Mouse (Mus musculus) CH12.LX (cell line): ENCODE data around the gene Actl7a. TPM values are rescaled to one million over a fixed set of nuclear protein-coding genes. Genes with fewer than 3 reads are reported as not detected.
A peak's percentile ranks its signal among the peaks of the same experiment; 100 is the strongest.

Experiments used
- DNase-seq: peaks from one replicate; pipeline ENCODE4 v3.0.0-alpha.2; 2013; ENCODE audit errors: extremely low read depth
- H3K27ac ChIP-seq: 2 replicates; pipeline ENCODE4 v1.5.1; 2012; ENCODE audit warnings: low read depth, mild to moderate bottlenecking, control low read depth, moderate library complexity; ENCODE audit not compliant: insufficient read depth
- H3K27me3 ChIP-seq: replicated peaks from 2 replicates; pipeline ENCODE3; 2012; ENCODE audit warnings: inconsistent platforms
- H3K36me3 ChIP-seq, 2 experiments: replicated peaks in 1 of 2; 2 replicates each; pipeline versions ENCODE3 to v1.6.1; 2012; ENCODE audit warnings: inconsistent platforms in 1 of 2, low read length in 1 of 2, mild to moderate bottlenecking in 1 of 2, mixed read lengths in 1 of 2, moderate library complexity in 1 of 2; ENCODE audit not compliant: control insufficient read depth in 1 of 2, insufficient read depth in 1 of 2
- H3K4me1 ChIP-seq, 2 experiments: 2 replicates each; pipeline ENCODE4 v1.6.1; 2012; ENCODE audit warnings: inconsistent platforms in 1 of 2, moderate library complexity in 1 of 2; ENCODE audit not compliant: insufficient read depth in 2 of 2, control insufficient read depth in 1 of 2
- H3K4me2 ChIP-seq: 2 replicates; pipeline ENCODE4 v1.6.1; 2012; ENCODE audit warnings: low read depth, mild to moderate bottlenecking, control low read depth; ENCODE audit not compliant: poor library complexity, insufficient read depth, severe bottlenecking
- H3K4me3 ChIP-seq, 3 experiments: fragments of 150-350 bp in 1 of 3; sonication (generic) in 1 of 3; replicated peaks in 1 of 3; 2 replicates each; pipeline versions ENCODE3 to v1.5.1; 2011 to 2012; ENCODE audit warnings: low read depth in 2 of 3, low read length in 2 of 3, mild to moderate bottlenecking in 2 of 3, moderate library complexity in 2 of 3, control low read depth in 1 of 3, improper control_type of control experiment in 1 of 3, inconsistent platforms in 1 of 3, mixed read lengths in 1 of 3; ENCODE audit not compliant: poor library complexity in 1 of 3
- H3K79me2 ChIP-seq: replicated peaks from 2 replicates; pipeline ENCODE4 v1.6.1; 2012; ENCODE audit warnings: mild to moderate bottlenecking, moderate library complexity; ENCODE audit not compliant: control insufficient read depth, poor library complexity, insufficient read depth, severe bottlenecking; ENCODE audit errors: extremely low read depth
- H3K9ac ChIP-seq: 2 replicates; pipeline ENCODE4 v1.6.1; 2012; ENCODE audit warnings: low read depth, mild to moderate bottlenecking, control low read depth, moderate library complexity; ENCODE audit not compliant: insufficient read depth
- H3K9me3 ChIP-seq: replicated peaks from 2 replicates; pipeline ENCODE3; 2012; ENCODE audit warnings: low read length, inconsistent platforms, mixed read lengths
- CHD1 ChIP-seq: IDR thresholded peaks from 2 replicates; pipeline ENCODE4 v1.6.1; 2012; ENCODE audit warnings: low read depth, low read length, improper control_type of control experiment, inconsistent platforms
- CTCF ChIP-seq, 2 experiments: IDR thresholded peaks in 1 of 2; conservative IDR thresholded peaks in 1 of 2; 2 replicates each; pipeline ENCODE4 v1.5.1; 2011 to 2012; ENCODE audit warnings: low read depth in 2 of 2, low read length in 2 of 2, improper control_type of control experiment in 1 of 2, inconsistent platforms in 1 of 2, mild to moderate bottlenecking in 1 of 2, moderate library complexity in 1 of 2
- IRF4 ChIP-seq: IDR thresholded peaks from 2 replicates; pipeline ENCODE4 v1.6.1; 2014; ENCODE audit warnings: low read depth, mild to moderate bottlenecking, inconsistent platforms, low read length, improper control_type of control experiment
- JUN ChIP-seq: IDR thresholded peaks from 2 replicates; pipeline ENCODE4 v1.6.1; 2011; ENCODE audit warnings: low read depth, mild to moderate bottlenecking, low read length, improper control_type of control experiment, moderate library complexity; ENCODE audit not compliant: insufficient read depth
- MAFK ChIP-seq: IDR thresholded peaks from 2 replicates; pipeline ENCODE4 v1.6.1; 2011; ENCODE audit warnings: low read length, improper control_type of control experiment; ENCODE audit not compliant: insufficient replicate concordance
- MAX ChIP-seq: IDR thresholded peaks from 2 replicates; pipeline ENCODE4 v1.6.1; 2011; ENCODE audit warnings: low read length, improper control_type of control experiment
- MEF2A ChIP-seq: IDR thresholded peaks from 2 replicates; pipeline ENCODE4 v1.6.1; 2014; ENCODE audit warnings: low read depth, mild to moderate bottlenecking, inconsistent platforms, low read length, improper control_type of control experiment, borderline replicate concordance
- MXI1 ChIP-seq: IDR thresholded peaks from 2 replicates; pipeline ENCODE4 v1.6.1; 2011; ENCODE audit warnings: mild to moderate bottlenecking, low read depth, low read length, improper control_type of control experiment
- MYC ChIP-seq: IDR thresholded peaks from 2 replicates; pipeline ENCODE4 v1.6.1; 2011; ENCODE audit warnings: low read depth, mild to moderate bottlenecking, improper control_type of control experiment, low read length
- NRF1 ChIP-seq: IDR thresholded peaks from 2 replicates; pipeline ENCODE4 v1.6.1; 2014; ENCODE audit warnings: low read depth, mild to moderate bottlenecking, inconsistent platforms, low read length, improper control_type of control experiment, moderate library complexity
- POLR2AphosphoS2 ChIP-seq: IDR thresholded peaks from 2 replicates; pipeline ENCODE4 v1.6.1; 2011; ENCODE audit warnings: low read depth, low read length, improper control_type of control experiment
- RAD21 ChIP-seq: IDR thresholded peaks from 2 replicates; pipeline ENCODE4 v1.6.1; 2011; ENCODE audit warnings: low read depth, mild to moderate bottlenecking, low read length, improper control_type of control experiment, moderate library complexity
- SIN3A ChIP-seq: IDR thresholded peaks from 2 replicates; pipeline ENCODE4 v1.6.1; 2012; ENCODE audit warnings: low read length, improper control_type of control experiment, inconsistent platforms
- SMC3 ChIP-seq: IDR thresholded peaks from 2 replicates; pipeline ENCODE4 v1.6.1; 2011; ENCODE audit warnings: low read depth, low read length, improper control_type of control experiment
- UBTF ChIP-seq: IDR thresholded peaks from 2 replicates; pipeline ENCODE4 v1.6.1; 2012; ENCODE audit warnings: low read depth, mild to moderate bottlenecking, inconsistent platforms, low read length, improper control_type of control experiment, moderate library complexity
- USF1 ChIP-seq: IDR thresholded peaks from 2 replicates; pipeline ENCODE4 v1.6.1; 2014; ENCODE audit warnings: low read depth, mild to moderate bottlenecking, inconsistent platforms, low read length, improper control_type of control experiment
- ZNF384 ChIP-seq: IDR thresholded peaks from 2 replicates; pipeline ENCODE4 v1.6.1; 2012; ENCODE audit warnings: low read depth, low read length, improper control_type of control experiment, inconsistent platforms
- dilution Hi-C: fragments of 300-500 bp; cut with MboI; formaldehyde crosslinking; loops from 2 replicates; pipeline ENCODE4 v1.14.3; 2020; ENCODE audit warnings: low sequenced_read_pairs; ENCODE audit not compliant: extremely low pct_unique_long_range_greater_than_20kb, extremely low pct_ligation_motif_present
- in situ Hi-C: fragments of 300-500 bp; cut with MboI; formaldehyde crosslinking; loops from 3 replicates; pipeline ENCODE4 v1.14.3; 2019; ENCODE audit warnings: low sequenced_read_pairs, low pct_ligation_motif_present, low pct_unique_long_range_greater_than_20kb, mixed read lengths
- polyA plus RNA-seq: library from polyadenylated mRNA; unstranded; fragments of >175 nt; gene quantifications from 2 replicates; pipeline ENCODE4 v1.2.1, GENCODE M21; 2012; ENCODE audit warnings: low read depth; ENCODE audit not compliant: insufficient read length
- total RNA-seq, 2 experiments: library from RNA; depleted of rRNA; stranded (reverse); fragments of 300-350 nt in 1 of 2; fragments of >200 nt in 1 of 2; gene quantifications; 2 replicates each; pipeline ENCODE4 v1.2.3; 2012 to 2014

Actl7a gene
- total and polyA plus RNA-seq, 3 experiments = 0.08 TPM; not detected in 2

GRCm38 (mm10) chr4:56725839-56726238, 17.4 kb upstream of the Actl7a start:
- no peaks in the 10 kb centered on the region for H3K9me3 ChIP-seq
- TF ChIP-seq NRF1 (no peak), POLR2AphosphoS2 (no peak), MYC (no peak), ZNF384 (no peak), CTCF (conservative IDR thresholded peaks at IDR 0.05 in 1 of 2, IDR thresholded peaks at IDR 0.05 in 1 of 2; ENCODE audit: low read depth in 2 of 2, low read length in 2 of 2) (peak; percentile 33 to 65; a peak in 3 of 4 replicates), SMC3 (peak; percentile 32; the same call in 1 of the 2 replicates), RAD21 (peak; percentile 52), CHD1 (no peak), MEF2A (no peak), MAFK (no peak), JUN (no peak)
- TF ChIP-seq, all 38 proteins: peak for 3
- Histone ChIP-seq H3K4me2 (no peak overlapping the region), H3K36me3 (no peaks in the 10 kb centered on the region), H3K27ac (no peak overlapping the region), H3K4me1 (no peaks in the 10 kb centered on the region), H3K27me3 (no peaks in the 10 kb centered on the region), H3K79me2 (no peaks in the 10 kb centered on the region), H3K4me3 (no peak overlapping the region), H3K9ac (no peak overlapping the region)
- peak; percentile 52 for DNase-seq
- dilution Hi-C loops (no loop called here), in situ Hi-C loops (no loop called here)

GRCm38 (mm10) chr4:56740020-56740485, 3.2 kb upstream of the Actl7a start, which contains the start of gene Gm26657:
Gm26657 (plus strand) TSS chr4:56740070.
- H3K9me3 ChIP-seq = no peaks in the 10 kb centered on the region
- no peak within 1 kb of the TSS for H3K4me3 ChIP-seq
- H3K27me3 ChIP-seq = no peaks in the 10 kb centered on the region
- dilution Hi-C loops (no loop called here), in situ Hi-C loops (no loop called here)
- H3K27ac ChIP-seq = no peak within 1 kb of the TSS
- no peak within 1 kb of the TSS for H3K4me2 ChIP-seq
- DNase-seq = no peak
- no peak within 1 kb of the TSS for H3K9ac ChIP-seq
- H3K4me1 ChIP-seq = no peaks in the 10 kb centered on the region
- H3K36me3 ChIP-seq = peaks cover 4 to 20% of the 10 kb centered on the region in 2 experiments
- TF ChIP-seq SMC3 (no peak), SIN3A (no peak), IRF4 (no peak), MAX (no peak), MXI1 (no peak), RAD21 (no peak), NRF1 (no peak), USF1 (no peak), UBTF (no peak)
- no peaks in the 10 kb centered on the region for H3K79me2 ChIP-seq
